Mouse (Mus musculus): ENCODE results near the gene Pcdh17.

The Pcdh17 gene

GRCm38 (mm10) chr14:84477411-84477810 is 34.0 kb downstream of the Pcdh17 start:
- DNase-seq (ENCODE audit: low read depth in 1 of 2, low spot score in 2 of 2): no peak

- DNase-seq (ENCODE audit: low read depth in 1 of 2, low spot score in 2 of 2): no peak
Measured at GRCm38 (mm10) chr14:84480546-84480945, 37.2 kb downstream of the Pcdh17 start.

GRCm38 (mm10) chr14:84484350-84484749 is 41.0 kb downstream of the Pcdh17 start:
- DNase-seq (ENCODE audit: low read depth in 1 of 2, low spot score in 2 of 2): no peak

- DNase-seq (ENCODE audit: low read depth in 1 of 2, low spot score in 2 of 2): no peak
Measured at GRCm38 (mm10) chr14:84511010-84511409, 67.6 kb downstream of the Pcdh17 start.

- DNase-seq (ENCODE audit: low read depth in 1 of 2, low spot score in 2 of 2): no peak
Measured at GRCm38 (mm10) chr14:84532397-84532796, 89.0 kb downstream of the Pcdh17 start.

- DNase-seq (ENCODE audit: low read depth in 1 of 2, low spot score in 2 of 2): no peak
Measured at GRCm38 (mm10) chr14:84535264-84535663, 91.9 kb downstream of the Pcdh17 start.

GRCm38 (mm10) chr14:84541838-84542237 is 98.5 kb downstream of the Pcdh17 start:
- DNase-seq (ENCODE audit: low read depth in 1 of 2, low spot score in 2 of 2): no peak

GRCm38 (mm10) chr14:84545968-84546367 is 102.6 kb downstream of the Pcdh17 start:
- no peak for DNase-seq (ENCODE audit: low read depth in 1 of 2, low spot score in 2 of 2)

- DNase-seq (ENCODE audit: low read depth in 1 of 2, low spot score in 2 of 2): no peak
Measured at GRCm38 (mm10) chr14:84547513-84548194, 104.3 kb downstream of the Pcdh17 start.

- no peak for DNase-seq (ENCODE audit: low read depth in 1 of 2, low spot score in 2 of 2)
Measured at GRCm38 (mm10) chr14:84551546-84551945, 108.2 kb downstream of the Pcdh17 start.

GRCm38 (mm10) chr14:84571071-84571470 is 127.7 kb downstream of the Pcdh17 start:
- no peak for DNase-seq (ENCODE audit: low read depth in 1 of 2, low spot score in 2 of 2)
